Mouse (Mus musculus) cortical plate, adult 2 months (tissue): ENCODE measurements at regions not wholly inside any gene's neighbourhood (a gene's known extent, or its start where the extent isn't known, plus 50 kb on each side); places are given as distances from the start of the nearest gene placed in this dataset.

ENCODE experiments used
- CTCF ChIP-seq: fragments of 200-500 bp; IDR thresholded peaks from 2 replicates; pipeline ENCODE4 v1.5.1; 2011; ENCODE audit warnings: mild to moderate bottlenecking, control low read depth, low read length; ENCODE audit not compliant: insufficient read depth; ENCODE audit errors: extremely low read depth
- POLR2A ChIP-seq: fragments of 200-500 bp; IDR thresholded peaks from 2 replicates; pipeline ENCODE4 v1.6.1; 2011; ENCODE audit warnings: mild to moderate bottlenecking, low read length, control low read depth; ENCODE audit not compliant: insufficient read depth; ENCODE audit errors: extremely low read depth

DNA sequence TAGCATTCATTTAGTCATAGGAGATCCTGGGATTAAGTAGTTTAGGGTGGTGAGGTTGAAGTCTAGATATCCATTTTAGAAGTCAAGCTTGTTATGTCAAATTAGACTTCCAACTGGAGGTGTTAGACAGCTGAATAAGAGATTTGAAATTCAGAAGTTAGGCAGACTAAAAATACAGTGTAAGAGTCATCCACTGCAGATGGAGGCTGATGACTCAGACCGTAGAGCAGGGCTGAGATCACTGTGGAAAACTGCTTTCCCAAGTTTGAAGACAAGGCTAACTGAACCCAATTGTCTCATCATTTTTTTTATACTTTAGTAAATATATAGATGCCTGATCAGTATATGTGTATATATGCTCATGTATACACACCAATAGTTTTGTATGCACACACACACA lies 738.8 kb upstream of the Nrsn1 start:
- TF ChIP-seq POLR2A (no peak), CTCF (no peak)
